Mouse (Mus musculus): Measurements from ENCODE around the gene Plin1.

- TF ChIP-seq CTCF (IDR thresholded peaks at IDR 0.05; ENCODE audit: borderline replicate concordance, insufficient read depth, low read depth, low read length), result no peak
- TF ChIP-seq POLR2A (IDR thresholded peaks at IDR 0.05; ENCODE audit: borderline replicate concordance, insufficient read depth, low read length), result no peak
Measured at GRCm38 (mm10) chr7:79758176-79758575, 25.5 kb upstream of the Plin1 start.
